Mouse (Mus musculus): ENCODE measurements around the gene Stk40.
"Not testable (repeated sequence)": the region's sequence is repeated elsewhere in the genome, so short reads cannot be mapped to it uniquely, and the experiment has no call there.

The Stk40 gene

DNA sequence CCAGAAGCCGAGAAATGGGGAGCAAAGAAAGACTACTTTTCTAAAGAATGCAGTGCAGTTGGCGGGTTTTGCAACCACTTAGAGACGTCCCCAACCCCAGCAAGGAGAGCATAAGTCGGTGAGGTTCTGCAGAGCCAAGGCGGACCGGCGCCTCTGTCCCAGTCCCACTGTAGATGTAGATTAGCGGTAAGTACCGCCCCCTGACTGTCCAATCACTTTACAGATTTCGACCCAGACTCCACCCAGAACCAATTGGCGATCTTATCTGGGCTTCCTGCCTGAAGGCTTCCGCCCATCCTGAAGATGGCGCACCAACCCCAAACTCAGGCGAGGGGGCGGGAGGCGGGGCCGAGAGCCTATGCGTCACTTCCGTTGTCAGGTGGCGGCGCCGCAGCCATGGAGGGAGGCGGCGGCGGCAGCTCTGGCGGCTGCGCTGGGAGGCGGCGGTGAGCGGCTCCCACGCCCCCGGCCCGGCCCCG is at the start of gene Stk40:
Gene Stk40 (plus strand): TSS at position 368 of the 479 bp plus-strand sequence.
- DNase-seq (ENCODE audit: low read depth), result peak; percentile 94

DNA sequence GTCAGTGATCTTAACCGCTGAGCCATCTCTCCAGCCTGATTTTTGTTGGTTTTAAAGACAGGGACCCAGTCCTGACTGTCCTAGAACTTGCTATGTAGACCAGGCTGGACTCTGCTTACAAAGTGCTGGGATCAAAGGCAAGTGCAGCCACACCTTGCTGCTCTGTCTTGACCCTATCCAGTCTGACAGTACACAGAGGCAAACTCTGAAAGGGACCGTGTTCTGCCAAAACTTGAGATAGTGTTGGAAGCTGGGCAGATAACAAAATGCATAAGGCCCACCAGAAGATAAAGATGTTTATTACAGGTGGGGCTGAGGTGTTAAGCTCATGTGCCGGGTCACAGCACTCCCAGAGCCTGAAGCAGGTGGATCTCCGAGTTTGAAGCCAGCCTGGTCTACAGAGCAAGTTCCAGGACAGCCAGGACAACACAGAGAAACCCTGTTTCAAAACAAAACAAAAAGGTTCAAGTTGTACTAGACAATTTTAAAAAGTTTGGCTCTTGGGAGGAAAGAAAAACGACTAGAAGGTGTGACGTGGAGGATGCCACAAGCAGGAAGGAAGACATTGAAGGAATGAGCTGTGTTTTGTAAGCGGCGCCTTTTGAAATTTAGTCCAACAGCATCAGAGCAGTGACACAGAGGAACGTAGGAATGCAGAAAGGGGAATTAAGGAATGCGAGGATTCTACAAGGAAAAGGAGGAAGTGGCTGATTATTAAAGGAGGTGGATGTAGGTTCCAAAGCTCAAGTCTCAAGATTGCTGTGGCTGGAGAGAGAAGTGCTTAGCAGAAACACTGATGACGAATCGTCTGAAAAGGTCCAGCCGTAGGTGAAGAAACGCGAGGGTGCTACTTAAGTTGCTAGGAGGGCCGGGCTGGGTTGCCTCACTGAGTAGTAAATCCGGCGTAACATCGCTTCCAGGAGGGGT is 46.3 kb upstream of the Stk40 start:
- DNase-seq (ENCODE audit: low read depth), result peak; percentile 9

DNA sequence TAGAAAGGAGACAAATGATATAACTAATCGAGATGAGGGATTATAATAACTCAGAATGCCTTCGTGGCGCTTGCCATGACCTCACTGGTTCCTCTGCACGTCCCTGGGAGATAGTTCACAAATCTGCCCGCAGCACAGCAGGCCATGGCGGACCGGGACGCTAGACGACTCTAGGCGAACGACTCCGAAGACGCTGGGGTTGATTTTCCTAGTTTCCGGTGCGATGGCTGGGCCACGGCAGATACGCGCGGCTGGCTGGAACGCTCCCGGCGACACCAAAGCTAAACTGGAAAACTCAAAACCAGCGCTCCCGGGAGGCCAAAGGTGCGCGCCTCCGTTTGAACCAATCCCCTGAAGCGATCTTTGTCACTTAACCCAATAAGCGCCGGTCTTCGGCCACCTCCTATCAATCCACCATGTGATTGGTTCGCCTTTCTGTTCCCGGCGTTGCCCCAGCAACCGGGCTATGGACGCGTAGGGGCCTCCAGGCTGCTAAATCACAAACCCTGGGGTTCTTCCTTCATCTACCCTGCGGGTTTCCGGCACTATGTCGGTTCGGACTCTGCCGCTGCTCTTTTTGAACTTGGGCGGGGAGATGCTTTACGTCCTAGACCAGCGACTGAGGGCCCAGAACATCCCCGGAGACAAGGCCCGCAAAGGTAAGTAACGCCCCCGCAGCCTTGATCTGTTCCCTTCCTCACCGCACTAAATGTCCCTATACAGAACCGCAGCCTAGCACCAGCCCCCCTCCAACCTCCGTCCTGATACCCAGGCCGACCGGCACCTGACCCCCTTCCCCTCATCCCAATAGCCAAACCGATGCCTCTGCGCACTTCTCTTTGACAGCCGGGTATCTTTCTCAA is 45.4 kb upstream of the Stk40 start, which contains the start of gene Oscp1:
Gene Oscp1 (plus strand): TSS at position 432 of the 863 bp plus-strand sequence.
- DNase-seq (ENCODE audit: low read depth), result peak; percentile 77

DNA sequence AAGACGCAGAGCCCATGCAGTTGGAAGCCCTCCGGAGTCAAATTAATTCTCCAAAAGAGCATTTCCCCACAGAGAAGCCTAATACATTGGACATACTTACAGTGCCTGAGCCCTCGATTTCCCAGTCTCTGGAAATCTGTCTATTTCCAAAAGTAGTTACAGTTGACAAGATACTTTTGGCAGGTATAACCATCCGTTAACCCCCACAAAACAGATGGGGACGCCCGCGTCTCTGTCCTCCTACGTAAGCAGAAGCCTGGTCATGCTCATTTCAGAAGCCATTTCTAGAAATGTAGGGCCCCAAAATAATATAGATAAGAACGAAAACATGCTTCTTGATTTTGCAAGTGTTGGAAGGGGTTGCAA is 44.8 kb upstream of the Stk40 start:
- DNase-seq (ENCODE audit: low read depth), result no peak

DNA sequence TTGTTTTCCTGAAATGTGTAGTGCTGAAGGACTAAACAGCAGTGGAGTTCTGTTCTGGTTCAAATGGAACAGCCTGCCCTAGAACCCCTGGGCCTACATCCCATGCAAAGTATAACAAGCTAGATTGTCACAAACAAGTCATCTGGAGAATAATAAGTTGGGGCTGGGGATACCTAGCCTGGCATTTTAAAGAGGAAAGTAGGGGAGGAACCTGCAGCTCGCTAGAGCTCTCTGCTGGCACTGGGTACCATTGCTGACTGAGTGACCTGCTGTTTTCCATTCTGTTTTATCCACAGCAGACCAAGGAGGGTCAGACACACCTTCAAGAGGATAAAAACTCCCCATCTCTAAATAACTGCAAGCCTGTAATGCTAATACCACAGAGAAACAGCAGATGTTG is 40.9 kb upstream of the Stk40 start:
- no peak for DNase-seq (ENCODE audit: low read depth)

DNA sequence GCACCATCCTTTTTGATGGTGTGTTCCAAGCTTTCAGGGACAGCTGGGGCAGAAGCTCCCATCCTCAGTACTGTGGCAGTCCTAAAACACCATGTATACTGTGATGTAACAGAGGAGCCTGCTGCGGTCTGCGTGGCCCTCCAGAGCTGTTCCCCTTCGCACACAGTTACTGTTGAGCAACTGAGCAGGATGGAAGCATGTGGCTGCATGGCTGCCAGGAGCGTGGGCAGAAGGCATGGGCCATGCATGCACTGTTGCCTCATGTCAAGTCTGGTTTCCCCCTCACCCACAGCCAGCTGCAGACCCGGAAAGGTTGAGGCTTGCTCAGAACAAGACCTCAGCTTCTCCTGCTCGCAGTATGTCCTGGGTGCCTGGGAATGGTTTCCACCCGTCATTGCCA is 38.5 kb upstream of the Stk40 start:
- DNase-seq (ENCODE audit: low read depth), result no peak

DNA sequence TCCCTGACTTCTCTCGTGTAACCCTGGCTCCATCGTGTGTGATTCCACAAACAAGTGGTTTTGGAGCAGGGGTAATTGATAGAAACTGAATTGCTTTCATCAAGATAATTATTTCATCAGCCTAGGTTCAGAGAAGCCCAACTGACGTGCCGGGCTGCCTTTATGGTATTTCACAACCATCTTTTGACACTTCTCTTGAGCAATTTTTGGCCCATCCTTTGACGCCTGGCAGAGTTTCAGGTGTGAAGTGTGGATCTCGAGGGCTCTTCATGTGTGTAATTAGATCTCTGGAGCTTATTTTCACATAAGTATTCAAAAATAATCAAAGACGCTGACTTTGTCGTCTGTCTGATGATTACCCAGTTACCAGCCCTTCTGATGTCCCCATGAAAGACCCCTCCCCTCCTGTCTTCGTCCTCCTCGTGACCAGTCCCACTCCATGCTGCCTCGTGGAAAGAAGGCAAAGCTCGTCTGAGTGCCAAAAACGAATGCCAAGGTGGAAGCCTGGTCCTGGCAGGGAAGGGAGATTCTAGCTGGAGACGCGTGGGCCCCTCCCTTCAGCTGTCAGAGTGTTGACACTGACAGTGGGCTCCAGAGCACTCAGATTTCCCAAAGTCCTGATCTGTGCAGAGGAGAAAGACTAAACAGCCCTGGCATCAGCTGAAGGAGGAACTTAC is 36.2 kb upstream of the Stk40 start:
- DNase-seq (ENCODE audit: low read depth), result peak; percentile 40

DNA sequence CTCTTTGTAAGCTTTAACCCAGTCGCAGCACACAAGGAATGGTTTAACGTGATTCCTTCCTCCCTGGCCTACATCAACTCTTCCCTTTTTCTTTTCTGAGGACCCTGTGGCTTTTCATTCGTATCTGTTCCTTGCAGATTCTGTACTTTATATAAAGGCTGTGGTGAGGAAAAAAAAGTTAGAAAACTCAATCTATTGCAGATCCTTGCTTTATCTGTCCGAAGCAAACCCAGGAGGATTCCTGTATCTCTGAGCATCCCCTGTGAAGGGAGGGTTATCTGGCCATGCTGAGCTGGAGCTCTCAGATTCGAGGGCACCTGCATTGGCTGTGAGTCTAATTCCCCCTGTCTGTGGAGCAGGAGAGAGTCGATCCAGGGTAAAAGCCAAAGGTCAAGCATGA is 34.9 kb upstream of the Stk40 start:
- no peak for DNase-seq (ENCODE audit: low read depth)

DNA sequence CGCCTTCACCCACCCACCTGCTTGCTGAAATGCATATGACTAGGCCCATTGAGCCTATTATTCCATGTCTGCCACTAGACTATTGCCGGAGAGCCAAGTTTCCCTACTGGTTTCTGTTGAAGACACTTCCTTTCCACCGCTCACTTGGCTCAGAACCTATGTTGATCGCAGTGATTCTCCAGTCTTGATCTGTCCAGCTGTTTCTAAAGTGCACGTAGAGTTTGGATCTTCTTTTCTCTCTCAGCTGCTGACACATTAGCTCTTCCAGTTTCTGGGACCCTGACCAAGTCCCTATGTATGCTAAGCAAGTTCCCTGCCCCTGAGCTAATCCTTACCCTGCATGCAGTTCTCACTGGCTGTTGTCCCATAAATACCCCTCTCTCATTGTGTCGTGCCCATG is 25.9 kb upstream of the Stk40 start:
- no peak for DNase-seq (ENCODE audit: low read depth)

DNA sequence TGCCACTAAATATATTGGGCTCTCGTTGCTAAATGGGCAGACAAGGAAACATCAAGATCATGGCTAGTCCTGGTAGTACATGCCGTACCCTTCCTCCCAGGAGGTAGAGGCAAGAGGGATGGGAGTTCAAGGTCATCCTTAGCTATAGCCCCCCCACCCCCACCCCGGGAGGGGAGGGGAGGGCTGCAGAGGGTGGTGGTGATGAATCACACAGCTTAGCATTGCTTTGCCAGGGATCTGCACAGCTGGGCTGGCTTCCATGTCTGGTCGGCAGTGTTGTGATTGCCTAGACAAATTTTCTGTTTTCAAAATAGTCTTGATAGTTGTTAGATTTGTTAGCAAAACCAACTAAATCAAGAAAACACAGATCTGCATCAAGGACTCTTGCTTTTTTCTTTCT is 24.5 kb upstream of the Stk40 start:
- peak; percentile 46 for DNase-seq (ENCODE audit: low read depth)

DNA sequence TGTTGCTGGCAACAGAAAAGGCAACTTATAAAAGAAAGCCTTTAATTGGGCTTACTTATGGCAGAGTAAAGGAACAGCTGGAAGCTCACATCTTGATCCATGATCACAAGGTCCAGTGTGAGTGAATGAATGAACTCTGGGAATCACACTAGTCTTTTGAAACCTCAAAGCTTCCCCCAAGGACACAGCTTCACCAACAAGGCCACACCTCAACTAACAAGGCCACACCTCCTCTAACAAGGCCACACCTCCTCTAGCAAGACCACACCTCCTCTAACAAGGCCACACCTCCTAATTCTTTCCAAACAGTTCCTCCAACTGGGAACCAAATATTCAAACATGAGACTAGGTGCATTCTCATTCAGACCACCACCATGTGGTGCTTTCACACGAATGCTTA is 22.2 kb upstream of the Stk40 start:
- DNase-seq (ENCODE audit: low read depth), result no peak

DNA sequence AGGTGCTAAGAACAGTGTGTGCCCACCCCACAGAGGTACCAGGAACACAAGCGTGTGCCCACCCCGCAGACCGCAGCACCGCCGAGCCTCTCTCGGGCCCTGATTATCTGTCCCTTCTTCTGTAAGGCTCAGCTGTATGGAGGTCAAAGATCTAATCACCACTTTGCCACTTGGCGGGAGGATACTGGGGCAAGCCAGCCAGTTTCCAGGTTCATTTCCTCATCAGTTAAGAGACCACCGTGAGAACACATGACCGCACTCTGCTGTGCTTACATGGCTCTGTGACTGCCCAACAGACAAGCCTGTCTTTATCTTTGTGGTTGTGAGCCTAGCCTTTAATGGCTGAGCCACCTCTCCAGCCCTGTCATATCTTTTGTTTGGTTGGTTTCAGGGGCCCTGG is 20.7 kb upstream of the Stk40 start:
- no peak for DNase-seq (ENCODE audit: low read depth)

DNA sequence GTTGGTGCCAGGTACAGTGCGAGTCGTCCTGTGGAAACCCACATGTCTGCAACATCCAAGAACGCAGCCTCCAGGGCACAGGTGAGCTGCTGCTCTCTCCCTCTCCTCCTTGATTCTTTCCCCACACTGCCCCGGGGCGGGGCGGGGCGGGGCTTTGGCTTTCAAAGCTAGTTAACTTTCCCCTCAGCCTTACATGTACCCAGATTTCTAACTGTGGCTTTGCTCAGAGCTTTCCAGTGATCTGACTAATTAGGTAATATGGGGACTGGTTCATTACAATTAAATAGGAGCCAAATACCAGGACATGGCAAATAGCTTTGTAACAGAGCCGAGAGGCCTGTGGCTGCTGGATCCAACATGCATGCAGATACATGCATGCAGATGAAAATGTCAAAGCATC is 19.4 kb upstream of the Stk40 start:
- DNase-seq (ENCODE audit: low read depth), result no peak

DNA sequence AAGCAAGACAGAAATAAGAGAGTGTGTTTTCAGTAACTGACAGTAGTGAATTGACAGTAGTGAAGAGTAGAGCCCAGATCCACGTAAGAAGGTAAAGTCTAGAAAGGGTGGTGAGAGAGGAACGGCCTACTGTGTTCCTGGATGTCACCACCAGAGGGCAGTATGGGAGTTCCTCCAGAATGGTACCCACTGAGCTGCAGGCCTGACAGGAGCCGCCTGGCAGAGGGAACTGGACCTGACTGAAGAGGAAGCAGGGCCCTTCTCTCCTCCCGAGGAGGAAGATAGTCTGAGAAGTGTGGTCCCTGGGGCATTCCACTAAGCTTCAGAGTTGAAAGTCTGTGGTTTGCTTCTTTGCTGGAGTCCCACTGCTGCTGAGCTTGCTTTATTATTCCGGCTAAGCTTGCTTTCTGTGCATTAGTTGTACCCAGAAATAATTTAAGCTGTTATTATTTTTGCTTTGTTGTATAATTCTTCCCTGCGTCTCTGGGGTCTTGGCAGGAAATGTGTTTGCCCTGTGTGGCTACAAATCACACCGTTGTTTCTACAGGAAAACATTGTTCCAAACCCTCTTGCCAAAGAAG is 17.7 kb upstream of the Stk40 start:
- no peak for DNase-seq (ENCODE audit: low read depth)

DNA sequence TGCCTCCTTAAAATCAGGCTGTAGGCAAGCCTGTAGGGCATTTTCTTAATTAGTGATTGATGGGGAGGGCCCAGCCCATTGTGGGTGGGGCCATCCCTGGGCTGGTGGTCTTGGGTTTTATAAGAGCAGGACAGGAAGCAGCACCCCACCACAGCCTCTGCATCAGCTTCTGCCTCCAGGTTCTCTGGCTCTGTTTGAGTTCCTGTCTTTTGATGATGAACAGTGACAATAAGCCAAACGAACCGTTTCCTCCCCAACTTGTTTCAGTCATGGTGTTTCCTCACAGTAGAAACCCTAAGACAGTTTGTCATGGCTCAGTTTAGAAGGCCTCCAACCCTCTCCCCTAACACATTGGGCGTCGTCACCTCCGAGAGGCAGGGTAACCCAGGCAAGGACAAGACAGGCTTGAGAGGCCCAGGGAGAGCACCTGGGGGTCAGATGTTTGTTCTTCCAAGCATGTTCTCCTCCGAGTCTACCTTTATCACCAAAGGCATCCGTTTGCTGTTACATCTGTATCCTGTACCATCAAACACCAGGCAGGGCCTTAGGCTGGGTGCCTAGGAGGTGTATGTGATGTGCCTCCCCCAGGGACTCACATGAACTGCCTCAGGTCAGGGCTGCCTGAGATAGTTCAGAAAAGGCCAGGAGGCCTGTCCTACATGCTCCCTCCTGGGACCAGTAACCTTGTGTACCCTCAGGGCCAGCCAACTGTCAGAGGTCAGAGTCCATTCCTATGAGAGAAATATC is 13.5 kb upstream of the Stk40 start:
- no peak for DNase-seq (ENCODE audit: low read depth)

DNA sequence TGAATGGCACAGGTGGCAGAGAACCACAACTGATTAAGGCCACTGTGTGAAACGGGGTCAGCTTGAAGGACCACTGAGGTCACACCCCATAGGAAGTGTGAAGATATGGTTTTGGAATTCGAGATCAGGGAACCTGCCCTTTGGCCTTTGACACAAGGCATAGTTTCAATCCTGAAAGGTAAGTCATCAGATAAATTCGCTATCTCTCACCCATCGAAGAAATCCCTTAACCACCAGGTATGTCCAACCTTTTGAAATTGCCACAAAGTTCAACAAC is 13.0 kb upstream of the Stk40 start:
- DNase-seq (ENCODE audit: low read depth), result no peak

DNA sequence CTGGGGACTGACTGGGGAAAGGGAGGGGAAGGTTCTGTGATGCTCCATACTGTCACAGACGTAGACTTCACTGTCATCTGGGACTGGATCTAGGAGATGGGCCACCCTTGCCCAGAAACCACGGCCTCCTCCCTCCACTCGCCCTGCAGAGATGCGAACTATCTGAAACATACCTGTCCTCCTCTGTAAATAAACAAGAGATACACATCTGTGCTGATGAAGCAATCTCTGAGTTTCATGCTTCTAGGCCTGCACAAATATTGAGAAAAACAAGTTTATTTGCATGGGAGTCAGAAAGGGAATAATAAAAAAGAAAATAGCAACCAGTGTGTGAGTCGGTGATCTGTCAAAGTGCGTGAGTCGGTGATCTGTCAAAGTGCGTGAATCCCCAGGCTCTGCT is 11.9 kb upstream of the Stk40 start:
- DNase-seq (ENCODE audit: low read depth), result no peak

DNA sequence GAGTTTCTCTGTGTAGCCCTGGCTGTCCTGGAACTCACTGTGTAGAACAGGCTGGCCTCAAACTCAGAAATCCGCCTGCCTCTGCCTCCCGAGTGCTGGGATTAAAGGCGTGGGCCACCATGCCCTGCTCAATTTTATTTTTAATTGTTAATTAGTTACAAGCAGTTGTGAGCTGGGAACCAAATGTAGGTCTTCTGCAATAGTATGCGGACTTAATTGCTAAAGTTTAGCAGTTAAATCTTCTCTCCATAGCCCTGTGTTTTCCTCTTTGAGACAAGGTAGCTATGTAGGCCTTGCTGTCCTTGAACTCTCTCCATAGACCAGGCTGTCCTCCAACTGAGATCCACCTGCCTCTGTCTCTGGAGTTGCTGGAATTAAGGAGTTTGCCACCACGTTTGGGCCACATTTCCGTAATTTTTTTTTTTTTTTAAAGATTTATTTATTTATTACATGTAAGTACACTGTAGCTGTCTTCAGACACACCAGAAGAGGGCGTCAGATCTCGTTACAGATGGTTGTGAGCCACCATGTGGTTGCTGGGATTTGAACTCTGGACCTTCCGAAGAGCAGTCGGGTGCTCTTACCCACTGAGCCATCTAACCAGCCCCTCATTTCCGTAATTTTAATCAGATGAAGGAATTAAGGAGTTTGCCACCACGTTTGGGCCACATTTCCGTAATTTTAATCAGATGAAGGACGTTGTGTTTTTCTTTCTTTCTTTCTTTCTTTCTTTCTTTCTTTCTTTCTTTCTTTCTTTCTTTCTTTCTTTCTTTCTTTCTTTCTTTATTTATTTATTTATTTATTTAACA is 7.9 kb upstream of the Stk40 start:
- not testable (repeated sequence) for DNase-seq (ENCODE audit: low read depth)

DNA sequence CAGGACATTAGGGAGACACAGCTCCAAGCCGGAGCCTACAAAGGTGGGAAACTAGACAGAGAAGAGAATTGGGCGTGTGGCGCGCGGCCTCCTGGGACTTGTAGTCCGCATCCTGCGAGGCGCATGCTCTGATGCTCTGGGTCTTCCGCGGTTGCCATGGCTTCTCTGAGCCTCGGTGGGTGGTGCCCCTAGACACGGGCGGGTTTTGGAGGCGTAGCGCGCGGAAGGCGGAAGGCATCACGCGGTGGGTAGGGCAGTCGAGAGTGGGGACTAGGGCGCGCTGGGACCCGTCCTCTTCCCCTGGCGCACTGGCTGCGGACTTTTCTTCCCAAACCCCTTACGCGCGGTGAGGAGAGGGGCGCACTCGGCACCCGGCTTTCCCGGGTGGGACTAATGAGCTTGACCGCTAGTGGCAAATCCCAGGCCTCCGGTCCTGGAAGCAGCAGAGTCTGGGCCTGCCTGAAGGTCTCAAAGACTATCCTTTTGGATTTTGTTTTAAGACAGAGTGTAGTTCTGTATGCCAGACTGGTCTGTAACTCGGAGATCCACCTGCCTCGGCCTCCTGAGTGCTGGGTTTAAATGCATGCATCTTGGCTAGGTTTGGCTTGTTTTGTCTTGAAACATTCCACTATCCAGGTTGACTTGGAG is 7.2 kb upstream of the Stk40 start, which contains the start of gene Lsm10:
Gene Lsm10 (plus strand): TSS at position 160 of the 648 bp plus-strand sequence.
- peak; percentile 88 for DNase-seq (ENCODE audit: low read depth)

DNA sequence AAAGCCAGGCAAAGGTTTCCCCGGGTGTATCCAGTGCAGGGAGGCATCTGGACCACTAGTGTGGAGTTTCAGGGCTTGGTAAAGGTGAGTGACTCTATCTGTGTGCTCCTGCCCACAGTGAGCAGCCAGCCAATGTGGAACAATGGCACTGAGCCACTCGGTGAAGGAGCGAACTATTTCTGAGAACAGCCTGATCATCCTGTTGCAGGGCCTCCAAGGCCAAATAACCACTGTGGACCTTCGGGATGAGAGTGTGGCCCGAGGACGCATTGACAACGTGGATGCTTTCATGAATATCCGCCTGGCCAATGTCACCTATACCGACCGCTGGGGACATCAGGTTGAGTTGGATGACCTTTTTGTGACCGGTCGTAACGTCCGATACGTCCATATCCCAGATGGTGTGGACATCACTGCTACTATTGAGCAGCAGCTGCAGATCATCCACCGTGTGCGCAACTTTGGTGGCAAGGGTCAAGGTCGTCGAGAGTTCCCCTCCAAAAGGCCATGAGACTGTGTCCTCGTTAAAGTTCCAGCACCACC is 6.0 kb upstream of the Stk40 start:
- DNase-seq (ENCODE audit: low read depth), result no peak
